Mouse (Mus musculus): ENCODE results near the gene Kmt2d.

GRCm38 (mm10) chr15:98791221-98791620 is 79.8 kb downstream of the Kmt2d start:
- TF ChIP-seq CTCF (IDR thresholded peaks at IDR 0.05; ENCODE audit: low read depth) (no peak), EP300 (optimal IDR thresholded peaks at IDR 0.05) (no peak)
